Mouse (Mus musculus): Measurements from ENCODE around the gene Catip.
"Not testable (repeated sequence)": the region's sequence is repeated elsewhere in the genome, so short reads cannot be mapped to it uniquely, and the experiment has no call there.

Gene Catip

GRCm38 (mm10) chr1:74361812-74362211, at the start of gene Catip:
Gene Catip, plus strand, starts transcription at chr1:74362108.
- DNase-seq (ENCODE audit: low spot score) = peak; percentile 87

- DNase-seq (ENCODE audit: low spot score) = peak; percentile 87
These were observed 48.7 kb upstream of the Catip start for GRCm38 (mm10) chr1:74313049-74313692.

GRCm38 (mm10) chr1:74314796-74315195, 47.1 kb upstream of the Catip start:
- DNase-seq (ENCODE audit: low spot score) = no peak

GRCm38 (mm10) chr1:74316114-74316827, 45.6 kb upstream of the Catip start:
- DNase-seq (ENCODE audit: low spot score) = no peak

GRCm38 (mm10) chr1:74318711-74319110, 43.2 kb upstream of the Catip start:
- no peak for DNase-seq (ENCODE audit: low spot score)

- DNase-seq (ENCODE audit: low spot score) = no peak
These were observed 40.5 kb upstream of the Catip start for GRCm38 (mm10) chr1:74321396-74321795.

GRCm38 (mm10) chr1:74326916-74327315, 35.0 kb upstream of the Catip start:
- not testable (repeated sequence) for DNase-seq (ENCODE audit: low spot score)

GRCm38 (mm10) chr1:74329899-74330431, 31.9 kb upstream of the Catip start:
- no peak for DNase-seq (ENCODE audit: low spot score)

- no peak for DNase-seq (ENCODE audit: low spot score)
These were observed 30.7 kb upstream of the Catip start for GRCm38 (mm10) chr1:74331046-74331681.

GRCm38 (mm10) chr1:74332241-74332763, 29.6 kb upstream of the Catip start:
- DNase-seq (ENCODE audit: low spot score) = peak; percentile 99

GRCm38 (mm10) chr1:74332930-74333329, 29.0 kb upstream of the Catip start:
- no peak for DNase-seq (ENCODE audit: low spot score)

GRCm38 (mm10) chr1:74334607-74335006, 27.3 kb upstream of the Catip start:
- DNase-seq (ENCODE audit: low spot score) = no peak

- DNase-seq (ENCODE audit: low spot score) = no peak
These were observed 26.9 kb upstream of the Catip start for GRCm38 (mm10) chr1:74335033-74335432.

GRCm38 (mm10) chr1:74335436-74336170, 26.3 kb upstream of the Catip start:
- no peak for DNase-seq (ENCODE audit: low spot score)

GRCm38 (mm10) chr1:74337241-74337771, 24.6 kb upstream of the Catip start:
- DNase-seq (ENCODE audit: low spot score) = no peak

GRCm38 (mm10) chr1:74338013-74338412, 23.9 kb upstream of the Catip start:
- no peak for DNase-seq (ENCODE audit: low spot score)

GRCm38 (mm10) chr1:74338626-74339025, 23.3 kb upstream of the Catip start:
- no peak for DNase-seq (ENCODE audit: low spot score)

GRCm38 (mm10) chr1:74339917-74340316, 22.0 kb upstream of the Catip start:
- no peak for DNase-seq (ENCODE audit: low spot score)

- no peak for DNase-seq (ENCODE audit: low spot score)
These were observed 21.5 kb upstream of the Catip start for GRCm38 (mm10) chr1:74340361-74340764.

- not testable (repeated sequence) for DNase-seq (ENCODE audit: low spot score)
These were observed 20.9 kb upstream of the Catip start for GRCm38 (mm10) chr1:74340992-74341391.

- no peak for DNase-seq (ENCODE audit: low spot score)
These were observed 20.0 kb upstream of the Catip start for GRCm38 (mm10) chr1:74341898-74342297.

- no peak for DNase-seq (ENCODE audit: low spot score)
These were observed 19.6 kb upstream of the Catip start for GRCm38 (mm10) chr1:74342308-74342707.

All from MN1 (cell line).